Mouse (Mus musculus): ENCODE measurements around the gene Scgb1a1. TPM values are rescaled to one million over a fixed set of nuclear protein-coding genes. Genes with fewer than 3 reads are reported as not detected.
A peak's percentile ranks its signal among the peaks of the same experiment; 100 is the strongest.

Scgb1a1 gene
- polyA plus RNA-seq, 1 experiment from 2014 or later = not detected

- Histone ChIP-seq H3K9ac (no peak overlapping the region), H3K4me3 (no peak overlapping the region), H3K27me3 (replicated peaks) (no peaks in the 10 kb centered on the region), H3K9me3 (no peaks in the 10 kb centered on the region), H3K27ac (no peak overlapping the region), H3K4me1 (no peaks in the 10 kb centered on the region), H3K4me2 (replicated peaks) (no peak overlapping the region), H3K36me3 (peaks cover 3% of the 10 kb centered on the region; the same call in 1 of the 2 replicates)
- no peak for ATAC-seq (ENCODE audit: low FRiP score, low read depth)
- WGBS = 68% methylated on average over 8 of the region's 8 CpGs
These were observed 24.3 kb upstream of the Scgb1a1 start for GRCm38 (mm10) chr19:9112043-9112442.

- 0 out of 2 replicates have a peak, but pooled peaks cover 3% of the 10 kb centered on the region for H3K4me1 ChIP-seq
- ATAC-seq (ENCODE audit: low FRiP score, low read depth) = peak; percentile 81
- H3K4me2 ChIP-seq (replicated peaks) = no peak overlapping the region
- H3K27me3 ChIP-seq (replicated peaks) = no peaks in the 10 kb centered on the region
- no peak overlapping the region for H3K27ac ChIP-seq
- H3K36me3 ChIP-seq = 0 out of 2 replicates have a peak, but pooled peaks cover 3% of the 10 kb centered on the region
- H3K9ac ChIP-seq = no peak overlapping the region
- H3K4me3 ChIP-seq = no peak overlapping the region
- 57% methylated on average over 4 of the region's 4 CpGs for WGBS
- H3K9me3 ChIP-seq = no peaks in the 10 kb centered on the region
These were observed 22.6 kb upstream of the Scgb1a1 start for GRCm38 (mm10) chr19:9110182-9110869.

- 0 out of 2 replicates have a peak, but pooled peaks cover 2% of the 10 kb centered on the region for H3K36me3 ChIP-seq
- ATAC-seq (ENCODE audit: low FRiP score, low read depth) = no peak
- 82% methylated on average over 1 of the region's 1 CpGs for WGBS
- H3K27ac ChIP-seq = no peak overlapping the region
- H3K9me3 ChIP-seq = no peaks in the 10 kb centered on the region
- H3K9ac ChIP-seq = no peak overlapping the region
- no peak overlapping the region for H3K4me2 ChIP-seq (replicated peaks)
- no peaks in the 10 kb centered on the region for H3K27me3 ChIP-seq (replicated peaks)
- H3K4me1 ChIP-seq = 0 out of 2 replicates have a peak, but pooled peaks cover 3% of the 10 kb centered on the region
- H3K4me3 ChIP-seq = no peak overlapping the region
These were observed 20.8 kb upstream of the Scgb1a1 start for GRCm38 (mm10) chr19:9108536-9108935.

GRCm38 (mm10) chr19:9107379-9107755 is 19.6 kb upstream of the Scgb1a1 start:
- no peaks in the 10 kb centered on the region for H3K36me3 ChIP-seq
- 0 out of 2 replicates have a peak, but pooled peaks cover 3% of the 10 kb centered on the region for H3K4me1 ChIP-seq
- no peak overlapping the region for H3K9ac ChIP-seq
- H3K4me3 ChIP-seq = no peak overlapping the region
- H3K4me2 ChIP-seq (replicated peaks) = no peak overlapping the region
- no peak for ATAC-seq (ENCODE audit: low FRiP score, low read depth)
- 67% methylated on average over 1 of the region's 1 CpGs for WGBS
- no peaks in the 10 kb centered on the region for H3K9me3 ChIP-seq
- no peak overlapping the region for H3K27ac ChIP-seq
- H3K27me3 ChIP-seq (replicated peaks) = no peaks in the 10 kb centered on the region

- 60% methylated on average over 4 of the region's 4 CpGs for WGBS
- no peaks in the 10 kb centered on the region for H3K27me3 ChIP-seq (replicated peaks)
- H3K9ac ChIP-seq = no peak overlapping the region
These were observed 19.1 kb upstream of the Scgb1a1 start for GRCm38 (mm10) chr19:9106751-9107378.

GRCm38 (mm10) chr19:9106096-9106495 is 18.3 kb upstream of the Scgb1a1 start:
- whole genome bisulfite sequencing = 78% methylated on average over 5 of the region's 5 CpGs
- H3K4me3 ChIP-seq = no peak overlapping the region
- no peaks in the 10 kb centered on the region for H3K27me3 ChIP-seq (replicated peaks)
- H3K36me3 ChIP-seq = no peaks in the 10 kb centered on the region
- H3K9ac ChIP-seq = no peak overlapping the region
- H3K9me3 ChIP-seq = no peaks in the 10 kb centered on the region
- 0 out of 2 replicates have a peak, but pooled peaks cover 3% of the 10 kb centered on the region for H3K4me1 ChIP-seq
- no peak for ATAC-seq (ENCODE audit: low FRiP score, low read depth)
- H3K4me2 ChIP-seq (replicated peaks) = no peak overlapping the region
- H3K27ac ChIP-seq = no peak overlapping the region

More at GRCm38 (mm10) chr19:9106751-9107378, 19.1 kb upstream of the Scgb1a1 start:
- Histone ChIP-seq H3K4me3 (no peak overlapping the region), H3K27ac (no peak overlapping the region), H3K9me3 (no peaks in the 10 kb centered on the region), H3K4me1 (0 out of 2 replicates have a peak, but pooled peaks cover 3% of the 10 kb centered on the region), H3K4me2 (replicated peaks) (no peak overlapping the region), H3K36me3 (no peaks in the 10 kb centered on the region)
- ATAC-seq (ENCODE audit: low FRiP score, low read depth) = no peak

GRCm38 (mm10) chr19:9105101-9105685 is 17.4 kb upstream of the Scgb1a1 start:
- no peak overlapping the region for H3K4me2 ChIP-seq (replicated peaks)
- 0 out of 2 replicates have a peak, but pooled peaks cover 3% of the 10 kb centered on the region for H3K4me1 ChIP-seq
- no peak overlapping the region for H3K27ac ChIP-seq
- 64% methylated on average over 3 of the region's 3 CpGs for WGBS
- no peak overlapping the region for H3K4me3 ChIP-seq
- H3K27me3 ChIP-seq (replicated peaks) = no peaks in the 10 kb centered on the region
- H3K9ac ChIP-seq = no peak overlapping the region
- no peaks in the 10 kb centered on the region for H3K36me3 ChIP-seq
- no peak for ATAC-seq (ENCODE audit: low FRiP score, low read depth)
- no peaks in the 10 kb centered on the region for H3K9me3 ChIP-seq

- Histone ChIP-seq H3K9ac (no peak overlapping the region), H3K4me2 (replicated peaks) (no peak overlapping the region), H3K4me1 (0 out of 2 replicates have a peak, but pooled peaks cover 3% of the 10 kb centered on the region), H3K27ac (no peak overlapping the region), H3K4me3 (no peak overlapping the region), H3K27me3 (replicated peaks) (no peaks in the 10 kb centered on the region), H3K36me3 (no peaks in the 10 kb centered on the region), H3K9me3 (no peaks in the 10 kb centered on the region)
- WGBS = 76% methylated on average over 4 of the region's 4 CpGs
- ATAC-seq (ENCODE audit: low FRiP score, low read depth) = no peak
These were observed 16.2 kb upstream of the Scgb1a1 start for GRCm38 (mm10) chr19:9103986-9104385.

- ATAC-seq (ENCODE audit: low FRiP score, low read depth) = no peak
- no peak overlapping the region for H3K27ac ChIP-seq
- H3K4me1 ChIP-seq = no peaks in the 10 kb centered on the region
- 85% methylated on average over 2 of the region's 2 CpGs for WGBS
- no peaks in the 10 kb centered on the region for H3K36me3 ChIP-seq
- no peaks in the 10 kb centered on the region for H3K27me3 ChIP-seq (replicated peaks)
- no peak overlapping the region for H3K9ac ChIP-seq
- no peak overlapping the region for H3K4me2 ChIP-seq (replicated peaks)
- no peaks in the 10 kb centered on the region for H3K9me3 ChIP-seq
- no peak overlapping the region for H3K4me3 ChIP-seq
These were observed 13.3 kb upstream of the Scgb1a1 start for GRCm38 (mm10) chr19:9101062-9101457.

GRCm38 (mm10) chr19:9100297-9101061 is 12.7 kb upstream of the Scgb1a1 start:
- 87% methylated on average over 17 of the region's 17 CpGs for WGBS
- H3K27ac ChIP-seq = no peak overlapping the region
- H3K4me3 ChIP-seq = no peak overlapping the region
- no peaks in the 10 kb centered on the region for H3K27me3 ChIP-seq (replicated peaks)
- no peaks in the 10 kb centered on the region for H3K9me3 ChIP-seq
- ATAC-seq (ENCODE audit: low FRiP score, low read depth) = no peak
- H3K9ac ChIP-seq = no peak overlapping the region
- H3K4me2 ChIP-seq (replicated peaks) = no peak overlapping the region
- no peaks in the 10 kb centered on the region for H3K36me3 ChIP-seq
- no peaks in the 10 kb centered on the region for H3K4me1 ChIP-seq

- WGBS = 92% methylated on average over 8 of the region's 8 CpGs
- ATAC-seq (ENCODE audit: low FRiP score, low read depth) = no peak
- no peaks in the 10 kb centered on the region for H3K9me3 ChIP-seq
These were observed 12.0 kb upstream of the Scgb1a1 start for GRCm38 (mm10) chr19:9099751-9100150.

GRCm38 (mm10) chr19:9097441-9097840 is 9.7 kb upstream of the Scgb1a1 start:
- H3K4me3 ChIP-seq = no peak overlapping the region
- no peak overlapping the region for H3K9ac ChIP-seq
- no peak for ATAC-seq (ENCODE audit: low FRiP score, low read depth)
- H3K27me3 ChIP-seq (replicated peaks) = no peaks in the 10 kb centered on the region
- no peak overlapping the region for H3K27ac ChIP-seq
- H3K4me2 ChIP-seq (replicated peaks) = no peak overlapping the region
- H3K4me1 ChIP-seq = no peaks in the 10 kb centered on the region
- H3K36me3 ChIP-seq = no peaks in the 10 kb centered on the region
- no peaks in the 10 kb centered on the region for H3K9me3 ChIP-seq
- WGBS = 88% methylated on average over 13 of the region's 13 CpGs

More at GRCm38 (mm10) chr19:9099751-9100150, 12.0 kb upstream of the Scgb1a1 start:
- H3K36me3 ChIP-seq = no peaks in the 10 kb centered on the region
- no peak overlapping the region for H3K27ac ChIP-seq
- no peak overlapping the region for H3K4me2 ChIP-seq (replicated peaks)
- no peak overlapping the region for H3K4me3 ChIP-seq
- H3K4me1 ChIP-seq = no peaks in the 10 kb centered on the region
- H3K9ac ChIP-seq = no peak overlapping the region
- no peaks in the 10 kb centered on the region for H3K27me3 ChIP-seq (replicated peaks)
